8 mouse cellular contexts compared by ENCODE assay signal in the genomic region with DNA sequence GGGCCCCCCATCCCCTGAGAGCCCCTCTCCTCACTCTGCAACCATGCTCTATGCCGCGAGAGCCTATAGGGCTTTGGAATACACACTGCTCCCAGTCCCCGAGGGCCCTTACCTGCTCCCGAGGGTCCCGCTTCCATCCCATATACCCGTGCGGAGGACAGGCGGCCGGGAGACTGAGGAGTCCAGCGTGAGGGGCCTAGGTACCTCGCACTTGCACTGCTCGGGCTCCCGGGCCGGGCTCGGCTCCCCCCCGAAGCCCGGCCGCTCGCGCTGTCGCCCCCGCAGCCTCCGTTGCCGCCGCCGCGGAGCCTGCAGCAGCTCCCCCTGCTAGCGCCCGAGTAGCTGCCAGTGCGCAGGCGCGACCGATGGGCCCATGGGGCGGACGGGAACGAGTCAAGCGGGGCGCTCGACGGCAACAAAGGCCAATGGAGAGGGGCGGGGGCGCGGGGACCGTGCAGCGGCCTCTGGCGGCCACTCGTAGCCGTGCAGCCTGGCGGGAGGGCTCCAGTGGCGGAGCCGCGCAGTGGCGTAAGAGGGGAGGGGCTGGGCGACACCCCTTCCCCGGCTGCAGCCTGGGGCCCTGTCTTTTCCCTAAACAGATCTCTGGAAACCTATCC. TPM values are rescaled to one million over a fixed set of nuclear protein-coding genes. Genes with fewer than 3 reads are reported as not detected.
DNase-seq lines count a peak whose midpoint lies in the region; ATAC-seq lines count a peak whose summit lies in the region.

A gene (minus strand): TSS at position 299 of the 617 bp plus-strand sequence.

- H3K9me3 ChIP-seq in hindbrain, embryonic 11.5 days (ENCODE audit: control insufficient read depth, low read length), result no peaks in the 10 kb centered on the region

- ATAC-seq in hindbrain, embryonic 11.5 days (ENCODE audit: low FRiP score), result peak; percentile 78

- H3K27ac ChIP-seq in hindbrain, embryonic 11.5 days (ENCODE audit: low read depth, low read length), result peak within 1 kb of the TSS; percentile 95

- no peaks in the 10 kb centered on the region for H3K27me3 ChIP-seq in hindbrain, embryonic 11.5 days (ENCODE audit: control insufficient read depth, insufficient read depth, low read length)

- peak within 1 kb of the TSS; percentile 94 for H3K9ac ChIP-seq in hindbrain, embryonic 11.5 days (ENCODE audit: low read depth, low read length)

- under 1% methylated on average over 46 of the region's 55 CpGs for WGBS in hindbrain, embryonic 11.5 days

- peak within 1 kb of the TSS; percentile 82 for H3K4me3 ChIP-seq in hindbrain, embryonic 11.5 days (ENCODE audit: low read depth, low read length)

- H3K4me2 ChIP-seq in hindbrain, embryonic 11.5 days (replicated peaks; ENCODE audit: low read depth, low read length), result peak within 1 kb of the TSS; percentile 60

- peak; percentile 95 for DNase-seq in MN1 (ENCODE audit: low spot score)
- DNase-seq in cerebellum, adult 9-10 months, result peak; percentile 94
- peak; percentile 84 to 97 for DNase-seq in frontal cortex, adult 2 months (ENCODE audit: extremely low spot score in 1 of 2, low spot score in 1 of 2)
- DNase-seq in hindbrain, embryonic 11.5 days (ENCODE audit: low spot score), result peak; percentile 97
- DNase-seq in layer of hippocampus, postnatal 10 days (ENCODE audit: low spot score in 2 of 2), result peak; percentile 98 to 99
- peak; percentile 97 for DNase-seq in lung, postnatal 10 days
- peak; percentile 95 for DNase-seq in ovary, postnatal 36 days (ENCODE audit: low spot score)
- DNase-seq in thymus, postnatal 25 days, result peak; percentile 98

- H3K36me3 ChIP-seq in hindbrain, embryonic 11.5 days (ENCODE audit: control insufficient read depth, insufficient read depth, low read length), result no peaks in the 10 kb centered on the region

- peaks cover 9% of the 10 kb centered on the region; the same call in 1 of the 2 replicates for H3K4me1 ChIP-seq in hindbrain, embryonic 11.5 days (replicated peaks; ENCODE audit: control insufficient read depth, insufficient read depth, low read length)

RNA-seq across cellular contexts. Expression of the gene that starts here (rescaled TPM):
- polyA plus RNA-seq in frontal cortex, adult 2 months (2012; rRNA removed), result 32.0 and 35.6 TPM in 2 replicates
- 29.9 and 37.9 TPM in 2 replicates for polyA plus RNA-seq in hindbrain, embryonic 11.5 days (2014; fragmentation: Nextera tagmentation; extraction: Ambion mirVana)
- 10 to 100 TPM; 80.6 to 83.2 TPM for total RNA-seq in layer of hippocampus, postnatal 10 days (2021)

Comparison
In these comparisons a context has a peak if more than half of its experiments do, and no peak if none do; other contexts are left out.
1. Peak in every context shown above with its lines: DNase-seq, ATAC-seq, H3K4me3 ChIP-seq and H3K27ac ChIP-seq.